Mouse (Mus musculus) forebrain, embryonic 11.5 days (tissue): Measurements from ENCODE around the gene Cpsf6. TPM values are rescaled to one million over a fixed set of nuclear protein-coding genes. Genes with fewer than 3 reads are reported as not detected.
"Not testable (repeated sequence)": the region's sequence is repeated elsewhere in the genome, so short reads cannot be mapped to it uniquely, and the experiment has no call there.

Source experiments
- ATAC-seq: fragments of 200-750 bp; cut with Nextera tagmentation; replicated peaks from 2 replicates; pipeline ENCODE4 v1.8.0; 2017; ENCODE audit warnings: moderate TSS enrichment; ENCODE audit not compliant: low FRiP score
- DNase-seq: peaks from one replicate; pipeline ENCODE4 v3.0.0-alpha.2; 2017; ENCODE audit warnings: low spot score
- H3K27ac ChIP-seq: fragments of 300-500 bp; sonication (generic); 2 replicates; pipeline ENCODE4 v1.5.1; 2014; ENCODE audit warnings: low read depth, low read length
- H3K27me3 ChIP-seq: fragments of 300-500 bp; sonication (generic); 2 replicates; pipeline ENCODE4 v1.6.1; 2014; ENCODE audit warnings: mild to moderate bottlenecking, low read length, mixed read lengths; ENCODE audit not compliant: control insufficient read depth, insufficient read depth
- H3K36me3 ChIP-seq: fragments of 300-500 bp; sonication (generic); 2 replicates; pipeline ENCODE4 v1.6.1; 2014; ENCODE audit warnings: mild to moderate bottlenecking, low read length, moderate library complexity, mixed read lengths; ENCODE audit not compliant: control insufficient read depth, insufficient read depth
- H3K4me1 ChIP-seq: fragments of 300-500 bp; sonication (generic); replicated peaks from 2 replicates; pipeline ENCODE4 v1.6.1; 2014; ENCODE audit warnings: low read length, mixed read lengths; ENCODE audit not compliant: control insufficient read depth, insufficient read depth
- H3K4me2 ChIP-seq: fragments of 300-500 bp; sonication (generic); 2 replicates; pipeline ENCODE4 v1.6.1; 2014; ENCODE audit warnings: low read depth, mild to moderate bottlenecking, low read length, moderate library complexity, mixed read lengths; ENCODE audit not compliant: severe bottlenecking
- H3K4me3 ChIP-seq: fragments of 300-500 bp; sonication (generic); 2 replicates; pipeline ENCODE4 v1.5.1; 2014; ENCODE audit warnings: low read depth, low read length
- H3K9ac ChIP-seq: fragments of 300-500 bp; sonication (generic); 2 replicates; pipeline ENCODE4 v1.6.1; 2014; ENCODE audit warnings: low read length
- H3K9me3 ChIP-seq: fragments of 300-500 bp; sonication (generic); 2 replicates; pipeline ENCODE4 v1.6.1; 2016; ENCODE audit warnings: low read length, mixed read lengths; ENCODE audit not compliant: control insufficient read depth
- WGBS: fragments of 180-500 bp; shearing (Covaris S2); extraction: QIAGEN DNeasy Blood & Tissue Kit; methylation state at CpG from one replicate; pipeline ENCODE4 v1.1.7; 2014; 5-methylcytosine and 5-hydroxymethylcytosine counted together
- polyA plus RNA-seq: library from polyadenylated mRNA; unstranded; fragments of >200 nt; fragmentation: Nextera tagmentation; extraction: Ambion mirVana; gene quantifications from 2 replicates; pipeline ENCODE4 v1.2.1, GENCODE M21; 2014

The Cpsf6 gene
- polyA plus RNA-seq, 1 experiment from 2014 or later = 282 TPM

- no peaks in the 10 kb centered on the region for H3K4me1 ChIP-seq
- no peak for ATAC-seq
- DNase-seq = no peak
- no peaks in the 10 kb centered on the region for H3K27me3 ChIP-seq
- no peak overlapping the region for H3K4me2 ChIP-seq
- no peaks in the 10 kb centered on the region for H3K9me3 ChIP-seq
- H3K36me3 ChIP-seq = no peaks in the 10 kb centered on the region
- 77% methylated on average over 7 of the region's 10 CpGs for WGBS
- no peak overlapping the region for H3K4me3 ChIP-seq
- no peak overlapping the region for H3K9ac ChIP-seq
- H3K27ac ChIP-seq = no peak overlapping the region
Measured at GRCm38 (mm10) chr10:117397106-117397625, 17.4 kb upstream of the Cpsf6 start.

- no peak overlapping the region for H3K27ac ChIP-seq
- ATAC-seq (no peak), DNase-seq (no peak)
- H3K27me3 ChIP-seq = no peaks in the 10 kb centered on the region
- no peak overlapping the region for H3K9ac ChIP-seq
- no peaks in the 10 kb centered on the region for H3K36me3 ChIP-seq
- no peak overlapping the region for H3K4me2 ChIP-seq
- no peak overlapping the region for H3K4me3 ChIP-seq
- no peaks in the 10 kb centered on the region for H3K4me1 ChIP-seq
- 66% methylated on average over 17 of the region's 18 CpGs for WGBS
- H3K9me3 ChIP-seq = no peaks in the 10 kb centered on the region
Measured at GRCm38 (mm10) chr10:117396386-117397048, 16.7 kb upstream of the Cpsf6 start.

GRCm38 (mm10) chr10:117395801-117396200, 16.0 kb upstream of the Cpsf6 start:
- no peaks in the 10 kb centered on the region for H3K27me3 ChIP-seq
- no peak overlapping the region for H3K9ac ChIP-seq
- no peak overlapping the region for H3K27ac ChIP-seq
- H3K4me1 ChIP-seq = no peaks in the 10 kb centered on the region
- no peak overlapping the region for H3K4me3 ChIP-seq
- H3K4me2 ChIP-seq = no peak overlapping the region
- DNase-seq (no peak), ATAC-seq (no peak)
- 92% methylated on average over 2 of the region's 2 CpGs for WGBS
- no peaks in the 10 kb centered on the region for H3K36me3 ChIP-seq
- H3K9me3 ChIP-seq = no peaks in the 10 kb centered on the region

- Histone ChIP-seq H3K27me3 (no peaks in the 10 kb centered on the region), H3K4me1 (no peaks in the 10 kb centered on the region), H3K27ac (no peak overlapping the region), H3K9me3 (no peaks in the 10 kb centered on the region), H3K4me3 (no peak overlapping the region), H3K4me2 (no peak overlapping the region), H3K9ac (no peak overlapping the region), H3K36me3 (no peaks in the 10 kb centered on the region)
- ATAC-seq = no peak
- WGBS = 69% methylated on average over 3 of the region's 3 CpGs
- DNase-seq = no peak
Measured at GRCm38 (mm10) chr10:117394738-117395550, 15.1 kb upstream of the Cpsf6 start.

GRCm38 (mm10) chr10:117393891-117394395, 14.1 kb upstream of the Cpsf6 start:
- H3K27me3 ChIP-seq = no peaks in the 10 kb centered on the region
- H3K27ac ChIP-seq = no peak overlapping the region
- no peaks in the 10 kb centered on the region for H3K36me3 ChIP-seq
- H3K9ac ChIP-seq = peak overlapping the region; percentile 35; the same call in 1 of the 2 replicates
- peak overlapping the region; percentile 33 for H3K4me3 ChIP-seq
- H3K9me3 ChIP-seq = no peaks in the 10 kb centered on the region
- H3K4me2 ChIP-seq = peak overlapping the region; percentile 55
- no peak for ATAC-seq
- H3K4me1 ChIP-seq = no peaks in the 10 kb centered on the region
- DNase-seq = no peak
- 71% methylated on average over 11 of the region's 11 CpGs for WGBS

- H3K9me3 ChIP-seq = no peaks in the 10 kb centered on the region
- peak overlapping the region; percentile 33 for H3K4me3 ChIP-seq
- ATAC-seq = peak; percentile 80
- H3K27me3 ChIP-seq = no peaks in the 10 kb centered on the region
- no peak overlapping the region for H3K27ac ChIP-seq
- peak overlapping the region; percentile 55 for H3K4me2 ChIP-seq
- H3K36me3 ChIP-seq = no peaks in the 10 kb centered on the region
- H3K4me1 ChIP-seq = no peaks in the 10 kb centered on the region
- WGBS = 4% methylated on average over 24 of the region's 27 CpGs
- peak; percentile 62 for DNase-seq
- peak overlapping the region; percentile 35 for H3K9ac ChIP-seq
Measured at GRCm38 (mm10) chr10:117393196-117393890, 13.5 kb upstream of the Cpsf6 start.

- Histone ChIP-seq H3K9me3 (no peaks in the 10 kb centered on the region), H3K36me3 (no peaks in the 10 kb centered on the region), H3K4me3 (peak overlapping the region; percentile 33; the same call in 1 of the 2 replicates), H3K27me3 (no peaks in the 10 kb centered on the region), H3K9ac (peak overlapping the region; percentile 35; the same call in 1 of the 2 replicates), H3K4me1 (no peaks in the 10 kb centered on the region), H3K27ac (no peak overlapping the region), H3K4me2 (peak overlapping the region; percentile 55)
- ATAC-seq (no peak), DNase-seq (no peak)
- WGBS = 16% methylated on average over 6 of the region's 6 CpGs
Measured at GRCm38 (mm10) chr10:117392832-117393195, 13.0 kb upstream of the Cpsf6 start.

GRCm38 (mm10) chr10:117392397-117392796, 12.6 kb upstream of the Cpsf6 start:
- H3K27ac ChIP-seq, H3K4me1 ChIP-seq, DNase-seq, H3K9me3 ChIP-seq, H3K4me2 ChIP-seq, ATAC-seq, H3K9ac ChIP-seq, H3K27me3 ChIP-seq, H3K4me3 ChIP-seq, H3K36me3 ChIP-seq: not testable (repeated sequence)
- 100% methylated on average over 1 of the region's 1 CpGs for WGBS
